Mouse (Mus musculus): ENCODE data around the gene Gm17571.

Gm17571 gene

DNA sequence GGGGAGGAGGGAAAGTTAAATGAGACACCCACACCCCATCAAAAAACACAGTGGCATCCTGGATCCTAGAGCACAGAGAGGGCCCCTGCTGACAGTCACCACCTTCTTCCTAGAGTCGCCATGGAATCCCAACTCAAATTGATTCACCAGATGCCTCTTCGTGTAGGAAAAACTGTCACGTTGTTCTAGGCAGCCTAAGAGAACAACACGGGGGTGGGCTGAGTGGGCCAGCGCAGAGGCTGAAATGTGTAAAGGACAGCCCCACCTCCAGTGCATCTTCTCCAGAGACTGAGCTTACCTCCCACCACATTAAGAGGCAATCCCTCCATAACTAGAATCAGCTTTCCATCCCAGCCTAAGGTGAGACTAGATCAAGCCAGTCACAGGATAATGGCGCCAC, 11.2 kb upstream of the Gm17571 start:
- DNase-seq (ENCODE audit: extremely low spot score, low spot score): no peak

DNA sequence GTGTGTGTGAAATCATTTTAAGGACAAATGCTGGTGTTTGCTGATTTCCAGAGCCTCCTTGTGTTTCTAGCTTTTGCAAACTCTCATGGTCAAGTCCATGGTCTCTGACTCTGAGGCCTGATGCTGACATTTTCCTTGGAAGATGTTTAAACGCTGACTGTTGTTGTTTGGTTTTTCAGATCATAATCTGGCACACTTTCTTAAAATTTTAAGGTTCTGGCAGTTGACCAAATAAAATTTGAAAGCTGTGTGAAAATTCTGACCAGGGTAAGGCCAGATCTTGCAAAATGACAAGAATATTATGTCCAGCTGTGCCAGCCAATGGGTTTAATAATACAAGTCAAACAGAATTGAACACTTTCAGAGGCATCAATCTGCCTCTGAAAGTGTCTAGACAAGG, 8.7 kb upstream of the Gm17571 start:
- no peak for DNase-seq (ENCODE audit: extremely low spot score, low spot score)

DNA sequence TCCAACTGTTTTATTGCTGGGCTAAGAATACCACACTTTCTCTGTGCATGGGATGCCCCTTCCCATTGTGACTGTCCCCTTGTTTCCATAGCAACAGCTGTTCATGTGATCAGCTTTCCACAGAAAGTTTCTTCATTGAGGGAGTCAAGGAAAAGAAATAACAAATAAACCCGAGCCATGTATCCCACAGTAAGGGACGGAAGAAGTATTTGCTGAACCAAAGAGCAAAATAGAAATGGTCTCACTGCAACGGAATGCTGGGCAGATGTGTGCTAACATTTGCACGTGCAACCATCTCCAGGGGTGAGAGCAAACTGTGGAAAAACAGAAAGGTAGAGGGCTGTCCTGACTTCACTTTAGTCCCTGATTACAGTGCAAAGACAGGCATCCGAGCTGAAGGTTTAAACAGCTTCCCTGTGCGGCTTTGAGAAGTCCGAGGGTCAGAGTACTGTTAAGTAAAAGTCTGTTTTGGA, 8.1 kb upstream of the Gm17571 start:
- DNase-seq (ENCODE audit: extremely low spot score, low spot score): peak; percentile 24

DNA sequence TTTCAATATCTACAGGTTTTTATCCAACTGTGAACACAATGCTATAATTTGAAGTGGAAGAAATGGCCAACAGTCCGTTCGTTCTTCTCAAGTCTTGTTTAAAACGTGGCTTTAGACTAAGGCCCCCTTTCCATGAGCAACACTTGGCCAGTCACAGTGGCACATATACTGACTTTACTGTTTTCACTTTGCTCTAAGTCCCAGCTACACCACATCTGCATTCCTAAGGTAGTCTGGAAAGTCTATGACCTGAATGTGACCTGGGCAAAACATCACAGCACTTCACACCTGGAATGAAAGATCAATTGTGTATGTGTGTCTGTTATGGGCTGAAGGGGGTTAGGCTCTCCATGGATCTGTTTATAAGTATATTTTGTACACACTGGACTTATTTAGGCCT, 2.2 kb upstream of the Gm17571 start:
- no peak for DNase-seq (ENCODE audit: extremely low spot score, low spot score)

DNA sequence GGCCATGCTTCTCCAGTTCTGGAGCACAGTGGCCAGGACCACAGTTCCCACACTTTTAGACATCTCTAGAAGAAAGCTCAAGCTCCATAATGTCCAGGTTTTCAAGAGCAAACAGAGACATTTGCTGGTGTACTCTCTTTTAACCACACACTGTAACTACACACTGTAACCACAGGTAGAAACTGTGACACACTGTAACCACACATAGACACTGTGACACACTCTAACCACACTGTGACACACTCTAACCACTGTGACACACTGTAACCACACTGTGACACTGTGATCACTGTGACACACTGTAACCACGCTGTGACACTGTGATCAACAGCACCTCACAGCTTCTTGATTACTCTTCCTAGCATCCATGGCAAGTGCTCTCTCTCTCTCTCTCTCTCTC, 317 bp downstream of the Gm17571 start:
- no peak for DNase-seq (ENCODE audit: extremely low spot score, low spot score)

DNA sequence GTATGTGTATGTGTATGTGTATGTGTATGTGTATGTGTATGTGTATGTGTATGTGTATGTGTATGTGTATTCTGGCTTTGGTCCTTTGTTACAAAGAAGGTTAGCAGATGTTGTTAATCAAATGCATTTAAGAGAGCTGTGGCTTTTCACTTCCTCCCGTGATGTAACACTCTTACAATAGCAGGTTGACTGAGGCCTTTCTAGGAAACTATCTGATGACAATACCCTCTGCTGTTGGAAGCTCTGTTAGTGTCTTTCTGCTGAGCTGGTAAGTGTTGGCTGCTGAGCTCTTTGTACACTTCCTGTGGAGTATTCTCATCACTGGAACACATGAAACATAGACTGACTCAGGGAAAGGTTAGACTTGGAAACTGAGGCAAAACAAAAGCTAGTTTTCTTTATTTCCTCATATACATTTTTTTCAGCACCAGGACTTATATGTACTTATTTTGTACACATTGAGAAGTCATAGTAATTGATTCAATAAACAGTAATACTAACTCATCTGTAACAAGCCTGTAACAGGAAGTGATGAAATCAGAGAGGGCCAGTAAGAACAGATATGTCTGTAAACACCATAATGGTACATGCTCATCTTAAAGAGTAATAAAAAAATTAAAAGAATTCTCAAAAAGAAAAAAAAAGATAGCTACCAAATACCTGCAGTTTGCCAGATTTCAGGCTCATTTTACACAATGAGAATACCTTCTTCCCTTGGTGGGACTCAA, 2.9 kb downstream of the Gm17571 start:
- DNase-seq (ENCODE audit: extremely low spot score, low spot score): no peak

DNA sequence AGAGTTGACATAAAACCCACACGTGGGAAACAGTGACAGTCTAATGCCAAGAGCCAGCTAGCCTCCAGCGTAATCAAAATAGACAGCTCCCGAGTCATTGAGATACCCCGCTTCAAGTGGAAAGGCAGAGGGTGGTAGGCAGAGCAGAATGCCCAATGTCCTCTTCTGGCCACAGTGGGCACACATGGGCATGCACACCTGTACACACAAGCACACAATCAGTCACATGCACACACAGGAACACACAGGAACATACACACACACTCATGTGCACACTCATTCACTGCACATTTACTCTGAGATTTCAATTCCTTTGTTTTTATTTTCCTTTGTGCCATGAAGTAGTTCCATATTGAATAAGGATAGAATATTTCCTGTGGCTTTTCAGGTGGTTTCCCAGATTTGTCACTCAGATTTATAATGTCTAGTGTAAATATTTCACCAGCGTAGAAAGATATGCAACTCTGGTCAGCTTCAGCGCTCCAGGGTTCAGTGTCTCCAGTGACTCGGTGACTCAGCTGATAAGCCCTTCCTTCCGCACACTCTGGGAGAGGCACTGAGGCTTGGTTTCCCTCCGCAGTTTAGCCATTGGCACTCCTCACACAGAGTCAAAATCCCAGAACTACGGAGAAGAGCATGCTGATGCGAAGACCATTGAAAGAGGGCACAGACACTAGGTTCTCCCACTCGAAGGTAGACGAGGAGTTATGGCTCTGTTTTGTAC, 4.4 kb downstream of the Gm17571 start:
- no peak for DNase-seq (ENCODE audit: extremely low spot score, low spot score)

DNA sequence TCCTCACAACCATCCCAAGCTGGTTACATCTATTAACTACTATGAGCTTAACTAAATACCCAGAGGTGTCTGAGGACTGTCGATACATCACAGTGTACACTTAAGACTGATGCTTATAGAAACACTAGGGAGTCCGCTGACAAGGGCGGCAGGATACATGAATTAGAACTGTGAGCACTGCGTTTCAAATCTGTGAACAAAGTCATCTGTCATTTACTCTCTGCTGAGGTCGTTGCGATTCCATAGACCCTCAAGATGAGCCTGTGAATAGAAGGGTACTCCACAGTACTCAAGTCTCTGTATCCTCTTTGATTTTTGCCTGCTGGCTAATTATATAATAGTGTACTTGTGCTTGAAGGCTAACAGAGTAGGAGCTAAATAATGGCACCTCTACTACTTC, 5.6 kb downstream of the Gm17571 start:
- DNase-seq (ENCODE audit: extremely low spot score, low spot score): no peak

DNA sequence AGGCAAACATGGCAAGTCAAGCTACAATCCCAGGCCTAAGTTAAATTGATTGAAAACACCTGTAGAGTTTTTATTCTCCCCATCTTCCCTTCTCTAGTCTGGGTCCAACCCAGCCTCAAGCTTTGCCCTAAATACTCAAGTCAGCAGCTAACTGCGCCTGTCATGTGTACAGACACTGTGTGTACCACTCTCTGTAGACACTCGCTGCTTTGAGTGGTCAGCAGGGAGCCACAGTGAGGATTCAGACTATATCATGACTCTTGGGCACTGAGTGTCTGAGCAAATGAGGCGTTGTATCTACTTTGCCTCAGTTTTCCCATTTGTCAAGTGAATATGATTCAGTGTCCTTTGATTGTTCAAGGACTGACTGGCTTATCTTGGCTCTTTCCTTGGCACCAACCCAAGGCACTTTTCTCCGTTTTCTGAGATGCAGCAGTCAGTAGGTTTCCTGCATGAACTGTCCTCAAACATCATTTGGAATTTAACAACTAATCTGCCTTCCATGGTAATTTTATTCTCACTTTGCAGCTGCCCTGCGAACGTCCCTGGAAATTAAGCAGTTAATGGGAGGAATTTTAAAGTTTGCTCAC, 13.0 kb downstream of the Gm17571 start:
- DNase-seq (ENCODE audit: extremely low spot score, low spot score): no peak

DNA sequence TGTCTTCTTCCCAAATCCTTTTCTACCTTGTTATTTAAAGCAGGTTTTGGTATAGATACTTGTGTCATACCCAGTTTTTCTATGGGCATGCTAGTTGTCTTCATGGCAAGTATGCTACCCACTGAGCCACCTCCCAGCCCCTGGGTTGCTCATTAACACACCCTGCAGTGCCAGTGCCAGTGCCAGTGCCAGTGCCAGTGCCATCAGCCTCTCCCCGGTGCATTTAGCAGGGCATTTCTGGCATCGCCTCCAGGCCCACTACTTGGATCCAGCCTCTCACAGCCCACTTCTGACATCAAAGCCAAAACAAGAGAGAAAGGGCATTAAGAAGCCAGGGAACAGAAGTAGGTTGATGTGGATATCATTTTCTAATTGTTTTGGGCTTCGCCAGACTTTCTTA, 14.9 kb downstream of the Gm17571 start:
- no peak for DNase-seq (ENCODE audit: extremely low spot score, low spot score)

DNA sequence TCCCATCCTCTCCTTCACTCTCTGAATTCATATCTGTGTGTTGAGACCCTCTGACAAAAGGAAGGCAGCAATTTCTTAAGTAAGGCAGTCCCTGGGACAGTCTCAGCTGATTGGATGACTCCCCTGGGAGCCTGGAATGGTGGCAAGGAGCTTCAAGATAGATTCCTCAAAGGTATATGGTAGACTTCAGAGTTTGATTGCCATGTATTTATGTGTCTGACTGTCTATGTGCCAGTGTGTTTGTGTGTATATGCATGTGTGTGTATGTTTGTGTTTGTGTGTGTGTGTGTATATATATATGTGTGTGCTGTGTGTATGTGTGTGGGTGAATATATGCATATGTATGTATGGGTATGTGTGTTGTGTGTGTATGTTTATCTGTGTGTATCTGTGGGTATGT, 15.8 kb downstream of the Gm17571 start:
- DNase-seq (ENCODE audit: extremely low spot score, low spot score): no peak

DNA sequence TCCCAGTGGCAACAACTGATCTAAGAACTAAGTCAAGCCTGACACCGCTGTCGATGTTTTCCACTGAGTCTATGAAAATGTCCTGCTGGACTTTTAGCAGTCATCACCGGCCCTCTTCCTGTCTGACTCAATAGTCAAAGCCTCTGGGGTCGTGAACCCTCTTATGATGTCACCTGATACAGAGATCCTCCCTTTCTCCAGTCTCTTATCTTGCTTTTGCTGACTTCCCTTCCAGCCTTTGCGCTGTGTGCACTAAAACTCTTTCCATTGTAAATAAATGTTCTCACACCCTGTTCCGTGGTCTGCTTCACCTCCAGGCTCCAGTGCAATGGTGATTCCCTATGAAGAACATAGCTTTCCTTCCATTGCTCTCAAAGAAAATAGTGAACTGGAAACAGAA, 16.3 kb downstream of the Gm17571 start:
- DNase-seq (ENCODE audit: extremely low spot score, low spot score): no peak

DNA sequence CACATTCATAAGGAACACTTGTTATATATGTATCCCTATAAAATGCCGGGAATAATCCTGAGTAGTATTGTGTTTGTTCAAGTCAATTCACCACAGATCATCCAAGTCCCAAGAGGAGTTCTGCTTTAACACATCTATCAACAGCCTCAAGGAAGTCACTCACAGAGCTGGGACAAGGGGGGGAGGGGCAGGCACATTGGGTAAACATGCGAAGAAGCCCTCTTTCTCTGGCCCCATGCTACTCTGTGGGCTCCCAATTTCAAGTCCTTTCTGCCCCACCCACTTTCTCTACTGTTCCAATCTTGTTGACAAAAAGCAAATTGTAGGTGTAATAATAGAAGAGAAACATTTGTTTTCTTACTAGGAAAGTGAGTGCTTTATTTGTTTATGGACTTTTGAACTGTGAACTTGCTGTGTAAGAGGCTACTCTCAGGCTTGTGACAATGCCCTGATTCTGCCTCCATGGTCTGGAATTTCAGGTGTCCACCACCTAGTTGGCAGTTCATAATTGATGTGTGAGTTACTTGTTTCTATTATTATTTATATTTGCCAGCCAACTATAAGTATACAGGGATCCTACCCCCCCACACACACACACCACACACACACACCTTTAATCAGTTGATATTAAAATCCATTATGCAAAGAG, 17.0 kb downstream of the Gm17571 start:
- no peak for DNase-seq (ENCODE audit: extremely low spot score, low spot score)

DNA sequence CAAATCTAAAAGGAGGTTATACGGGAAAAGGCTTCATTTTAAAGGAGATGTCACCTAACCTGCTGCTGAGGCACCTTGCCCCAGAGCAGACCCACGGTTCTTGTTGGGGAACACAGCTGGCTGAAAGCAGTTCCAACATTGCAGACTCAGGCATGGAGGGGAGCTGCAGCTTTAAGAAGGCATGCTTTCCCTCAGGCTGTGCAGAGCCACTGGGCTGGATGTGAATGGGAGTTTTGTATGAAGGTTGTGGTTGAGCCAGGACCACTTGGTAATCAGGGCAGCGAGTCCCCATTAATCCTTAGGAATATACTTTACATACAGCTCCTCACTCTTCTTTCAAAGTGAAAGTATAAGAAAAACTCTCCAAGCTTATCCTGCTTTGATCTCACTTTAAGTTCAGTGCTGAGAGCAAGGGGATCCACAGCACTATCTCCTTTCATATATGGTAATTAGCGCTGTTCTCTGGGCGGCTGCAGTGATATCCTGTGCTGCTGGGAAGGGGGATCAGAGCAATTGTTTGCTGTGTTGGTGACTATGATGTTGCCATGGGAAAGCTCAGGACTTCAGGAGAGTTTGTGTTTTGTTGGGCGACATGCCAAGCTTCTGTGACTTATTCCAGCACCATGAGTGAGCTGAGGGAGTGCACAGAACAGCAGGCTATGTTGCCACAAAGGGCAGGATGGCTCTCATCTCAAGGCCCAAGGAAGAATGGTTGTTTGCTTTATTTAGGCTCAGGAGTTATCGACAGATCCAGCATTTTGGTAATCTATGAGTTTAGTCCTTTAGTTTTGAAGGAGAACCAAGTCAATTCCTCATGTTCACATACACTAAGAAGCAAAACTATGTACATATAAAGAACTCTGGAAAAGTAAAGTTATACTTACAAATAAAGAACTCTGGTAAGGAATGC, 21.3 kb downstream of the Gm17571 start:
- peak; percentile 29 for DNase-seq (ENCODE audit: extremely low spot score, low spot score)

DNA sequence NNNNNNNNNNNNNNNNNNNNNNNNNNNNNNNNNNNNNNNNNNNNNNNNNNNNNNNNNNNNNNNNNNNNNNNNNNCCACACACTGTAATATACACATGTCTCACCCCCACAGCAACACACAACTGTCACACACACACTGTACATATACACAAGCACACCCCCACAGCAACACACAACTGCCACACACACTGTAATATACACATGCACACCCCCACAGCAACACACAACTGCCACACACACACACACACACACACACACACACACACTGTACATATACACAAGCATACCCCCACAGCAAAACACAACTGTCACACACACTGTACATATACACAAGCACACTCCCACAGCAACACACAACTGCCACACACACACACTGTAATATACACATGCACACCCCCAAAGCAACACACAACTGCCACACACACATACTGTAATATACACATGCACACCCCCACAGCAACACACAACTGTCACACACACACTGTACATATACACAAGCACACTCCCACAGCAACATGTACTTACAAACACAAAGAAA, 32.3 kb downstream of the Gm17571 start:
- DNase-seq (ENCODE audit: extremely low spot score, low spot score): no peak

Data from neural tube, embryonic 10.5 days (tissue).